Mouse (Mus musculus) frontal cortex, postnatal 14 days (tissue): Measurements from ENCODE around the gene Rtp4.

Experiments used
- DNase-seq, 2 experiments: peaks; one replicate each; pipeline ENCODE4 v3.0.0; 2022; ENCODE audit warnings: low spot score in 2 of 2

Rtp4 gene

DNA sequence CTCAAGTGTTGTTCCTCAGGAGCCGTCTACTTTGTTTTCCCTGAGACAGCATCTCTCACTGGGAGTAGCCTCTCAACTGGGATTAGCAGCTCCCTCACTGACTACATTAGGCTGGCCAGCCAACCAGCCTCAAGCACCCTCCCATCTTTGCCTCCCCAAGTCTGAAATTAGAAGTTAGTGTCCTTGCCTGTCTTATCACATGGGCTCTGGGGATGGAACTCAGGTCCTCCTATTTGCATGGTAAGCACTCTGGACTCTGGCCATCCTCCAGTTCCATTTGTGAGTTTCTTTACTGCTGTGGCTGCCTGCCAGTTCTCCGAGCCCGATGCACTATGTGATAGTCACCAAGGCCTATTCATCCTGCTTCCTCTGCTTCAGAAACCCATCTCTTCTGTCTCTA, 4.3 kb upstream of the Rtp4 start:
- no peak for DNase-seq

DNA sequence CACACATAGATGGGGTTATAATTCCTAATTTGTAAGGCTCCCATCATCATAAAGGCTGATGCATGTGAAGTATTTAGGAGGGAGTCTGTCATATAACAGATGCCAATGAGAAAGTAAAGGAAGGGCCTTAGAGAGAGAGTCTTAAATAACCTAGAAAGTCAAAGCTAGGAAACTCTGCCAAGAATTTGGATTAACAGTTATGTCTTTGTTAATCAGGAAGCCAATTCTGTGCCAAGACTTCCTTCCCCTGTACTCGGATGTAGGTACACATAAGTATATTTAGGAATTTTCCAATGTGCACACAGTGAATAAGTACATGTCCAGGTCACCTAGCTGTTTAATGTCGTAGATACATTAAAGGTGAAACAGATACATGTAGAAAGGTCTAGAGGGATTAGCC, 3.5 kb upstream of the Rtp4 start:
- DNase-seq: no peak

DNA sequence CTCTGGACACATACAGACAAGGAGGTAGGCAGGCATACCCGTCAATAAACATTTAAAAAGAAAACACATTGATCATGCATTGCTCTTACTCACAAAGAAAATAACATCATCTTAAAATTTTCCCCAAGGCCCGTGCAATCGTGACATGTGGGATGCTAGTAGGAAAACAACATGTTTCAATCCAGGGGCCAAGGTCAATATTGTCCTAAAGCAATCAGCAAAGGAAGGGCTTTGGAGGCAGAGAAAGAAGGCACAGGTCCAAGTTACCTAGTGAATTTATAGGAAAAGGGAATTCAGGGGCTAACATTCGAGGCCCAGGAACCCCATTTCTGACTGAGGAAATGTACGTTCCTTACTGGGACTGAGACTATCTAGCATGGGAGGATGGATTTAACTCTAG, 2.9 kb upstream of the Rtp4 start:
- no peak for DNase-seq

DNA sequence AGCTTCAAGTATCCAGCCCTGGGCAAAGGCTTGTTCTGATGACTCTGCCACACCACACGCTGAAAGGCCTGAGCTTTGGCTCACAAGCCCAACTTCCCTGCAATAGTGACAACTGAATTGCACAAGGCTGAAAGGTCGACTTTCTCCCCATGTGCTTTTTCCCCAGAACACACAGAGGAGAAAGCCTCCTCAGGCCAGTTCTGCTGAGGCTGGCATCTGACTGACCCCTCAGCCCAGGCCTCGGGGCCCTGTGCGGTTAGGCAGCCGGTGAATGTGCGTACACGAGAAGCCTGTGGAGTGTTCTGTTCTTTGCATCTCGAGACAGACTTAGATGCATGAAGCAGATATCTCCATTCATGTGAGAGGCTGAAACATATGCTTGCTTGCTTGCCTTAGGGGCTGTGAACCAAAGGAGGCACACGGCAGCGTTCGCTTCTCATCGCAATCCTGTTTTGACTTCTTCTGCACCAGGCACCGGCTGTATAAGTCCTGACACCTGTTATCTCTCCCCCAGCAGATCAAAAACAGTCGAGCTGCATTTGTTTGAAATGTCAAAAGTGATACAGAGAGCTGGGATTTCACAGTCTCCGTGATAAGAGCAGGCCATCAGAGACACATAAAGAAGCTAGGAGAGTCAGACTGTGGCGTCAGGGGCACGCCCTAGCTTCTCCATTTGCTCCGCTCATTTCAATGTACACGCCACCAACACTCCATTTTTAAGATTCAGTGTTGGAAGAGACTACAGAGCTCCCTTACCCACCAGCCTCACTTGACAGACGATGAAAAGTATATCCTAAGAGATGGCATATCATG, 2.1 kb upstream of the Rtp4 start:
- DNase-seq: no peak

DNA sequence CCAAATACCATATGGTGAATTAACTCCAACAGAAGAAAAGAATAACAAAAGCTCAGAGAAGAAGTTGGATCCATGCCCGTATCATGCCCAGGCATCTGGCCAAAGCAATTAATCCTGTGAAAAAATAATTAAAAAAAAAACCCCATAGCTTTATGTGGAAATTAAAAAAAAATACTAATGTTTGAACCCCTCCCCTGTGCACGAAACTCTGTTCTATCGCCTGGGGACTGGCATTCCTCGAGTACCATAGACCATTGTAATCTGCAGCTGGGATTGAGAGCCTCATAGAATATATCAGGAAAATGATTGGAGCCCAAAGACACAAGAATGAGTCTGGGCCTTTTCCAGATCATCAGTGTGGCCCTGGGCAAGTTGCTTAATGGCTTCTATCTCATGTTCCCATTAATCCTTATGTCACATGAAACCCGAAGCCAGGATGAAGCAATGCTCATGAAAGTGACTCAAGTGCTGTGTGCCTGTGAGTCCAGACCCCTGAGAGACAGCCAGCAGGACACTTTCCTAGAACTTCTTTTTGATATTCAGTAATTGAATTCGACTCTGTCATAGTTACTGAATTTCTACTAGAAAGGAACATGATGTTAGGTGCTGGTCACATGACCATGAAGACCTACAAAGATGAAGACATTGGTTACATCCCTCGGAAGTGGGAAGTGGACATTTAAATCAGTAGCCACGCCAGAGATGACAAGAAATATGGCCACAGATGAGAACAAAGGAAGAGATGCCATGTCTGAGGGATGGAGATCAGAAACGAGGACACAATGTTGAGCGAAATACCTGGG, 1.3 kb upstream of the Rtp4 start:
- no peak for DNase-seq

DNA sequence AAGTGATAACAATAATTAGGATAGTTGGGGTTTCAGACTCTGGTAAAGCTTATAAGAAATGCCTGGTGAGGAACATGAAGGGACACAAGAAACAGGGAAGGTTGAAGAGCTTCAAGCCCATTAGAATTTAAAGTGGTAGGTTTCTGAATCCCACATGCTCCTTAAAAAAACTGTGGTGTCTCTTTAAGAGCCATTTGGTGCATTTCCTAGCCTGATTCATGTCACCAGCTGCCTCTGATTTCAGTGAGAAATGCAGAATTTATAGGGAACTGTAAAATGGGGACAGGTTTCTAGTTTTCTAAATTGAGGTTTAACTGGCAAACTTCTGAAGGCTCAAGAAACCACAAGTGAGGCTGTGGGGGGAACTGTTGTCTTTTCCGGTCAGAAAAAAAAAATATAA, 320 bp upstream of the Rtp4 start:
- DNase-seq: no peak

DNA sequence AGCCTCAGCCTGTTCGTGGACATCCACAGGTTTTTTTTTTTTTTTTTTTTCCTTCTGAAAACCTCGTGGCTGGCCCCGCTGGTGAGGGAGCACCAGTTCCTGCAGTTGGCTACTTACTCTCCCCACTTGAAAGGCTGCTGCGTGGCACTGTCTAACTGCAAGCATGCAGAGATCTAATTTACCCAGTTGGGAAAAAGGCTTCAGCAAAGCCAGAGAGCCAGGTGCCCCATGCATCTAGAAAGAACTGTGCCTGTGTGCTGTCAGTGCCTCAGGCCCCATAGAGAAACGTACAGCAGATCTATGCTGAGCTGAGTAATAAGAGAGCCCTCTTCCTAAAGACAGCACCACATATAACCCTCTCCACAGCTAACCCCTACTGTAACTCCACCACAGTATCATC, 1.0 kb downstream of the Rtp4 start:
- DNase-seq: no peak

DNA sequence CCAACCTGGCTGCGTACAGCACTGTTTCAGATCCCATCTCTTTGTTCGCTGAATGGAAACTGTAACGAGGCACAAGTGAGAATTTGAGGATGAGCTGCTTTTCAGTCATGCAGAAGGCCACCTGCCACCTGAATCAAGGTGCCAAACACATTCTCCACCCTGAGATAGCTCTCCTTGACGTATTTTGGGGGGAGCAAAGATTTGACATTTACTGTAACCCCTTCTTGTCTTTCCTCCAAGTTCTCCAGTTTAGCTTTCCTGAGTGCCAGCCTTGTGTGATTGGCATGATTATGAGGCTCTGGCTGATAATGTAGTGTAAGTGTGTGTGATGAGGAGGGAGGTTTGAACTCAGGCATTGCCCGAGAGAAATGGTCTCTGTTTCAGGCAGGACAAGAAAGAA, 2.0 kb downstream of the Rtp4 start:
- DNase-seq: no peak

DNA sequence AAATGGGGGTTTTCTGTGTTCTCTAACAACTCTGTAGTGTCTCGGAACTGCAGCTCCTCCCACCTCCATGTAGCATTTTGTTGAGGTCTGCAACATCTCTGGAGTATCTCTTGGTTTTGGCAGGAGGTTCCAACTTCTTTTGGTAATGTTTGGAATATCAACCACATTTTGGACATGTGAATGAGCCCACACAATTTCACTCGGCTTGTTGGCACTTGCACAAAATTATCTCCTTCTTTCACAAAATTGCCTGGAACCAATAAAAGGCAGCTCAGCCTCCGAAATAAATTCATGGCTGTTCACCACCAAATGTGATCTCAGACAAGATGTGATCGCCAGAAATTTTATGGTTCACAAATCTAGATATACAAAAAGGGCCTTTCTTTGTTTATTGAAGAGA, 9.1 kb downstream of the Rtp4 start:
- DNase-seq: no peak

DNA sequence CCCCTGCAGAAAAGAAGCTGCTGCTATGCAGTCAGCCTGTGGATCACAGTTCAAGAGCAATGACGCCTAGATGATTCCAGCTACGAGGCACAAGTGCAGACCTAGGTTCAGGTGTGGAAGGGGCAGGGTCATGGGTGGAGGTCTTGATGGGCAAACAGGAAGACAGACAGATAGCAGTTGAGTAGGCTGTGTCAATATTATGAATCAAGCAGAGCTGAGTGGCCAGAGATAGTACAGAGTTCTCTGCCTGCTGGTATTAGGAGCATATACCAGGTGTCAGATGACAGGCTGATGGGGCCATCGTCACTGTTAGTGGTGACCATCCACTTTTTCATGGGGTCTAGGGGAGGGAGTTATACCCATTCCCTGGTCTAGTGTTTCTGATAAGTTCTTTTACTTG, 13.6 kb downstream of the Rtp4 start:
- DNase-seq: no peak

DNA sequence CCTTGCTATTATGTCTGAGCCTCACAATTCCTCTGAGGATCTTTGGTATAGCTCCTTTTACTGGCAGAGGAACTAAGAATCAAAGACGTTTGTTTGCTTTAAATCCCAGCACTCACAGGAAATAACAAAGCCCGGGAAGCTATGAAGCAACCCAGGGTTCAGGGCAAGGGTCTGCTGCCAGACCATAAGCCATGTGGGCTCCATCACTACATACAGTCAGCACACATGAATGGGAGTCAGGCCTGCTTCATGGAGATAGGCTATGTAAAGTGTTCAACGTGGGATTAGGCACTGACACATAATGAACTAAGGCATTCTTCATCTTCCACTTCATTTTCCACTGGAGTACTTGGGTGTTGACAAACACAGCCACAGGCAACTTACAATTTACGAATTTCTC, 21.0 kb downstream of the Rtp4 start:
- no peak for DNase-seq

DNA sequence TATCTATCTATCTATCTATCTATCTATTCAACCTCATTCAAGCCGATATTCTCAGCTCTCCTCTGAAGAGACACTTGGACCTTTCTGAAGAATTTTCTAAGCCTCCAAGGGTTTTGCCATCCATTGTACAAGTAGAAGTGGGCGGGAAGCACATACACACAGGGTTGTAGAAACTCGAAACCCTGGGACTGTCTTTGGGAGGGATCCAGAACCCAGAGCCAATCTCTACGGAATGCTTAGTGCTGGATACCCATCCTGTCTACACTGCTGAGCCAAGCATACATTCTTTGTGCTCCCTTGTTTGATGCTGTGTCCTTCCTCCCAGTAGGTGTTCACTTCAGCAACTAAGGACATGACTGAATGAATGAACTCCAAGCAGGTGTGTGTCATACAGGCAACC, 22.8 kb downstream of the Rtp4 start:
- no peak for DNase-seq

DNA sequence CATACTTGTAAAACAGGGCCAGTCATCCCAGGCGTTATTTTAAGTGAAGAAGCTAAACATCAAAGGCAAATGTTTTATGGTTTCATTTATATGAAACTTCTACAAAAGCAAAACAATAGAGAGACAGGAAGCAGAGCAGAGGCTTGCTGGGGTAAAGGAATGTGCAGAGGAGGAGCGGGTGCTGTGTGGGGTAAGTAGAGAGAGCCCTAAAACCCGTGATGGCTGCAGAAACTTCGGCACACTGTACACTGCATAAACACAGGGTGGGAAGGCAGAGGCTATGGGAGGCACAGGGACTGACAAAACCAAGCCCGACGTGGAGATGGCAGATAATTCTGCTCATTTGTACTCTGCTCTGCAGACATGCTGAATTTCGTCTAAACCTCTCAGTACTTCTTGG, 24.3 kb downstream of the Rtp4 start:
- no peak for DNase-seq

DNA sequence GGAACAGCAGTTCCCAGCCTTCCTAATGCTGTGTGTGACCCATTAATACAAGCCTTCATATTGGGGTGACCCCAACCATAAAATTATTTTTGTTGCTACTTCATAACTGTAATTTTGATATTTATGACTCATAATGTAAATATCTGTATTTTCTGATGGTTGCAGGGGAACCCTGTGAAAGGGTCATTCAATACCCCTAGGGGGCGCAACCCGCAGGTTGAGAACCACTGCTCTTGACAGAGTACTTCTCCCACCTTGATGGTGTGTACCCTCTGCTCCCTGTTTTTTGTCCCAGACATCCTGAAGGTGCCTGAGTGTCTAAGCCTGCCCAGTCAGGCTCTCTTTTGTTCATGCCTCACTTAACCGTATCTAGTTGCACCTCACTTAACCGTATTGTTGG, 27.7 kb downstream of the Rtp4 start:
- DNase-seq: no peak

DNA sequence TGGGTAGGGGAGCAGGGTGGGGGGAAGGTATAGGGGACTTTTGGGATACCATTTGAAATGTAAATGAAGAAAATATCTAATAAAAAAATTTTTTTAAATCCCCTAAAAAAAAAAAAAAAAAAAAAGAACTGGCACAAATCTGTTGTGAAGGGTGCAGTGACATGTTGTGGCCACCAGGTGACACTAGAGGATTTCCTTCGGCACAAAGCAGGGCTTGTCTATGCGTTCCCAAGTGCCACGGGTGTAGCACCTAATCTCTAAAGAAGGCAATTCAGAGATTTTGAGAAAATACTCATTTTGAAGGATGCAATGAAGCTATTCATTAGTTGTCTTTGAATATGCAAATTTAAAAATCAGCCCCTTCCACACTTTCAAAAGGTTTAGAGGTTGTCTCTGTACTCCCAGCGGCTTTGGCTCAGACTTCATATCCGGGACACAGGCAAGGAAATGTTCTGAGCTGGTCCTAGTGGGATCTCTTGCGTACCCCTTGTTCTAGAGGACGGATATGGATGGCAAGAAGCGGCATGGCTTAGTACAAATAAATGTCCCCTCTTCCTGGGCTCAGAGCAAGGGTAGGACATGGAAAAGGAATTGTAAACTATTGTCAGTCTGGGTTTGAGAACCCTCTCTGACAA, 30.4 kb downstream of the Rtp4 start:
- peak; percentile 42 to 58 for DNase-seq

DNA sequence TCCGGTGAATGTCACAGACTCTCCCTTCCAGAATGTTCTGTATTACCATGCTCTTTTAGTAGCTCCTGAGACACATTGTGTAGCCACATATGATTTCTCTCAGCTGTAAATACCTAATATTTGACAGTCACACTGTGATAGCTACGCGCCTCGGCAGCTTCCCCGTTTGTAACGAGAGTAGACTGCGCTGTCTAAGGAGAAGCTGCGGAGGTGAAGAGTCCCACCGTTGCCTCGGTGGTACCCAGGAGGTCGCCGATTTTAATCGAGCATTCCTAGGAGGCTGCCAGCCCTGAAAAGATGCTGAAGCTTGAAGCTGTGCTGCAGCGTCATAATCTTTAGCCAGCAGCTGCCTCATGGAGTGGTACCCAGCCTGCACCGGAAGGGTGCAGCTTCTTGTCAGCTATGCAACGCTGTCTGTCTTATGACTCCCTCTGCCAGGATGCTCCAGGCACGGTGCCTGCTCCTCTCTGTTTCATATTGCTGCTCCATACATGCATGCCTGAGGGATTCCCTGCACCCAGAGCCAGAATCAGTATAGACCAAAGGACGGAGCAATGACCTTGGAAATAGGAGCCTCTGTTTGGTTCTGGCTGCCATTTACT, 31.0 kb downstream of the Rtp4 start:
- DNase-seq: no peak

DNA sequence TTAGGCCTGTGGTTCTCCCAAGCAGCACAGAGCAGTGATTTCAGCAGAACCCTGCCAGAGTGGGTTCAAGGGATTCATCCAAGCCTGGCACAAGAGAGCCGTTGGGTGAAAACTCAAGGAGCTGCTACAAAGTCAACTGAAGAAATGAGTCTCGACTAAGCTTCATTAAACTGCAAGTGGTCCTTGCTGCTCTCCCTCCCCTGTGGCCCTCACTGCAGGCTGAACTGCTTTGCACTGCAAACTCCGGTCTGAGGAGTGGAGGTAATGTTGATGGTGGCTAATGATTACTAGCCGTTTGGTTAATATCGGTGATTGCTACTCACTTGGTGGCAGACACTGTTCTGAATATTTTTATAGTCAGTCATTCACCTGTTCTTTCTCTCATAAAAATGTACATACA, 34.6 kb downstream of the Rtp4 start:
- DNase-seq: no peak

DNA sequence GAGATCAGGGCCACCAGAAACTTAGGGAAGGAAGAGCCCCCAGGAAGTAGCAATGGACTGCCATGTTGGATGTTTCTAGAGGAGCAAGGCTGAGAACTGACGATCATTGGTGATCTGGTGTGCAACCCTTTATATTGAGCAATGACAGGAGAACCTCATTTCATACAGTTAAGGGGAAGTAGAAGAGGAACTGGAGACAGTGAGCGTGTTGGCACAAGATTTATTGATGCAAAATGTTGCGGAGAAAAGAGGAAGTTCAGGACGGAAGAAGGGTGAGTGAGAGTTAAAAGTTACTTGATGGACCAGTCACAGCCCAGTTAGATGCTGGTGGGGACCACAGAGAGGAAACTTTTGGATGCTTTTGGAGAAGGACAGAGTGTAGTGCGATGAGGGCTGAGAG, 37.1 kb downstream of the Rtp4 start:
- DNase-seq: no peak

DNA sequence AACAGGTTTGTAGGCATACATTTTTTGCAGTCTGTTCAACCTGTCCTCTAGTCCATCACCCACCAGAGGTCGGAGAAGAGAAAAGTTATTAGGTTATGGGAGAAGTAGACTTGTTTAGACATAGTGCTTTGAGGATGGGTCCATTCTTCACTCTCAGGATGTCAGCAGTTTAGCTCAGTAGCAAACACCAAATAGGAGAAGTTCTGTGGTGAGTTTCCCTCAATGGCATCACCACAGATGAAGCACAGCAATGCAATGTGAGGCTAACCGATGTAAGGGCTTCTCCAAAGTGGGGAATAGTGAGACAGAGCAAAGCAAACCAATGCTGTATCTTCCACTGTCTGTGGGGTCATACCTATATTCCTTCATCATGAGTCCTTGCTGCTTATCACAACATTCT, 37.6 kb downstream of the Rtp4 start:
- no peak for DNase-seq

DNA sequence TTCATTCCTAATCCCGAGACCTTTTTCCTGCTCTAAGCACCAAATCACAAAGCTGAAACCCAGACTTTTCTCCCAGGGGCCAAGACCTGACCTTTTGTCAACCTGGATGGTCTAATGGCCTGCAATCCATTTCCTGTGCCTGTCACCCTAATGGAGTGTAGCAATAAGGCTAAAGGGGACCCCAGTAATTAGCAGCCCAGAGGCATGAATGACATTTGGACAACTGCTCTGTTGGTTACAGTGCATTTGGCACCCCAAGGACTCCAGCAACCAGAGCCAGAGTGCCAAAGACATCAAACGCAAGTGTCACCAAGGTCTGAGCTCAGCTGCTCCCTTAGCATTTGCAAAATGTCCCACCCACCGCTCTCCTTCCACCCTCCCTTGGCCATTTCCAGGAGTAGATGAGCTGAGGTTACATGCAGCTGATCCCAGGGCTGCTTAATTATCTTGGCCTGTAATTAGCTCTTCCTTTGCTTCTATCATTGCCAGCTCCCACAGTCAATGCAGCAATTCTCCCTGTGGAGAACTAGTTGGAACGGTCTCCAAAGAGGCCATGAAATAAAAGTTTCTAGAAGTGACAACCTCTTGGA, 48.4 kb downstream of the Rtp4 start:
- DNase-seq: no peak

DNA sequence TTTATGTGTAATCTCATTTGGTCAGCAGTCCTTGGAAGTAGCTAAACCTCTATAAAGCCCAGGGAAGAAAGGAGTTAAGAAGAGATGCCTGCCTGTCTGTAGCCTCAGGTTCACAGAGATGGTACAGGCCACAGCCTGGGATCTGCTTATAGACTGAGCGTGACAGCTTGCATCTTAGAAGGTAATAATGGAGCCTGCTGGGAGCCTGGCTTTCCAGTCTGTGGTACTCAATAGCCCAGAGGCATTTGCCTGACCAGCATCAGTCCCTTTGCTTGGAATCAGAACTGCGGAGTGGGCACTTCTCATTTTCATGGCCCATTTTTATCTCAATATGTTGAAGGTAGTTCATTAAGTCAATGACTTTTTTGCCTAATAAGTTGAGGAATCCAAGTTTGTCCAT, 54.5 kb downstream of the Rtp4 start:
- DNase-seq: no peak
